Mouse (Mus musculus) bone marrow, adult 2 months (tissue): ENCODE data around the gene Egr4. TPM values are rescaled to one million over a fixed set of nuclear protein-coding genes. Genes with fewer than 3 reads are reported as not detected.

Experiments used
- H3K27ac ChIP-seq: fragments of 200-500 bp; 2 replicates; pipeline ENCODE4 v1.5.1; 2012; ENCODE audit warnings: low read depth, mild to moderate bottlenecking, control low read depth, inconsistent platforms, low read length; ENCODE audit not compliant: control insufficient read depth, poor library complexity, insufficient read depth
- H3K4me1 ChIP-seq: fragments of 200-500 bp; 2 replicates; pipeline ENCODE4 v1.6.1; 2011; ENCODE audit warnings: low read length; ENCODE audit not compliant: control insufficient read depth, insufficient read depth
- H3K4me3 ChIP-seq: fragments of 200-500 bp; replicated peaks from 2 replicates; pipeline ENCODE3; 2011; ENCODE audit warnings: mild to moderate bottlenecking, low read depth, low read length, control low read depth; ENCODE audit not compliant: control insufficient read depth
- CTCF ChIP-seq: fragments of 200-500 bp; IDR thresholded peaks from 2 replicates; pipeline ENCODE4 v1.5.1; 2011; ENCODE audit warnings: low read length, control low read depth; ENCODE audit not compliant: control insufficient read depth, insufficient read depth
- POLR2A ChIP-seq: fragments of 200-500 bp; IDR thresholded peaks from 2 replicates; pipeline ENCODE4 v1.6.1; 2011; ENCODE audit warnings: low read depth, mild to moderate bottlenecking, control low read depth, low read length, borderline replicate concordance; ENCODE audit not compliant: control insufficient read depth
- WGBS: fragments of 180-500 bp; shearing (Covaris S2); methylation state at CpG from one replicate; pipeline ENCODE4 v1.1.7; 2018; 5-methylcytosine and 5-hydroxymethylcytosine counted together
- polyA plus RNA-seq: library from polyadenylated mRNA; stranded (reverse); fragments of >200 nt; gene quantifications from 2 replicates; pipeline ENCODE4 v1.2.4, GENCODE M21; 2011; ENCODE audit warnings: low replicate concordance; ENCODE audit not compliant: missing spikeins, insufficient read depth, insufficient read length

The Egr4 gene
- not detected in 2 replicates for polyA plus RNA-seq

DNA sequence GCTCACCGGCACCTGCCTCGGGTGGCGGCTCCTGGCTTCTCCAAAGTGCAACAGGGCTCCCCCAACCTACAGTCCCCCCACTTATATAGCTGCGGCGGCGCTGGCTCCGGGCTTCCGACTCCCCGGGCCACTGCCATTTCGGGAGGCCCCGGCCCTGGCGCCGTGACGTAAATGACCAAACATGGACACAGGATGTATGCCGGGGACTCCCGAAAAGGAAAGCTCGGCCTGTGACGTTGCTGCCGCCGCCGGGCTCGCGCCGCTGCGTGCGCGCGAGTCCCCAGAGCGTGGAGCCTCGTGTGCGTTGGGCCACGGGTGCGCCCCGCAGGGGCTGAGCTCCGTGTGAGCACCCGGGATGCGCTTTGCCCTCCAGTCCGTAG lies at the start of gene Egr4:
Gene Egr4 (minus strand): TSS at position 59 of the 380 bp plus-strand sequence.
- no peak for TF ChIP-seq CTCF
- Histone ChIP-seq H3K27ac (no peak within 1 kb of the TSS; the same call in 1 of the 2 replicates), H3K4me1 (no peaks in the 10 kb centered on the region), H3K4me3 (no peak within 1 kb of the TSS)
- WGBS: under 1% methylated on average over 38 of the region's 38 CpGs

DNA sequence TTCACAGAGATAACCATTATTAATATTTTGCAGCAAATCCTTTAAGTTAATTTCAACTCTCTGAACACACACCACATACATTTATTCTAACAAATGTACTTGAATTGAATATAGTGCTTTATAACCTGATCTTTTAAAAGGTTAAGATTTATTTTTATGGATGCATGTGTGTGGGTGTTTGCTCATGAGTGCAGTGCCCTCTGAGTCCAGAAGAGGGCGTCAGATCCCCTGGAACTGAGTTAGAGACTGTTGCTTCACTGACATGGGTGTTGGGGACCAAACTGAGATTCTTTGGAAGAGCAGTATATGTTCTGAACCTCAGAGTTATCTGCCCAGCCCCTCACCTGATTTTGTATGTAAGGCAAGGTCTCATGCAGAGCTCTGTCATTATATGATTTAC lies 49.0 kb upstream of the Egr4 start:
- WGBS: 28% methylated on average over 1 of the region's 1 CpGs
- no peak for TF ChIP-seq POLR2A
- TF ChIP-seq CTCF: no peak
- Histone ChIP-seq H3K4me1 (no peaks in the 10 kb centered on the region), H3K27ac (no peak overlapping the region), H3K4me3 (no peak overlapping the region)

DNA sequence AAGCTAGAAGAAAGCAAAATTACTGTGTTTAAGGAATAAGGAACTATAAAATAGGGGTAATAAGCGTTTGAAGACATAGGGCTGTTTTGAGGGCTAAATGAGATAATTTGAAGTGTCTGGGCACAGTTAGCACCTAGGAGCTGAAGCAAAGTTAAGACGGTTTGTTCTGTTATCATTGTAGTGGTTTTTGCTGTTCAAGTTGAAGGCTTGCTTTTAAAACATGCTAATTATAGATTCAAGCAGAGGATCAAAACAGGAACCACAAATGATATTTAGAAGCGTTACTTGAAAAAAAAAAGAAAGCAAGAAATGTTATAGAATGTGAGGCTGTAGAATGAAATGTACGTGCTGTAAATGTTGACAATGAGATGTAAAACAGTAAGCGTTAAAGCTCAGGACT lies 34.3 kb upstream of the Egr4 start:
- TF ChIP-seq POLR2A: no peak
- no peak for TF ChIP-seq CTCF
- Histone ChIP-seq H3K4me1 (no peaks in the 10 kb centered on the region), H3K27ac (no peak overlapping the region), H3K4me3 (no peak overlapping the region)
- WGBS: 59% methylated on average over 5 of the region's 5 CpGs

DNA sequence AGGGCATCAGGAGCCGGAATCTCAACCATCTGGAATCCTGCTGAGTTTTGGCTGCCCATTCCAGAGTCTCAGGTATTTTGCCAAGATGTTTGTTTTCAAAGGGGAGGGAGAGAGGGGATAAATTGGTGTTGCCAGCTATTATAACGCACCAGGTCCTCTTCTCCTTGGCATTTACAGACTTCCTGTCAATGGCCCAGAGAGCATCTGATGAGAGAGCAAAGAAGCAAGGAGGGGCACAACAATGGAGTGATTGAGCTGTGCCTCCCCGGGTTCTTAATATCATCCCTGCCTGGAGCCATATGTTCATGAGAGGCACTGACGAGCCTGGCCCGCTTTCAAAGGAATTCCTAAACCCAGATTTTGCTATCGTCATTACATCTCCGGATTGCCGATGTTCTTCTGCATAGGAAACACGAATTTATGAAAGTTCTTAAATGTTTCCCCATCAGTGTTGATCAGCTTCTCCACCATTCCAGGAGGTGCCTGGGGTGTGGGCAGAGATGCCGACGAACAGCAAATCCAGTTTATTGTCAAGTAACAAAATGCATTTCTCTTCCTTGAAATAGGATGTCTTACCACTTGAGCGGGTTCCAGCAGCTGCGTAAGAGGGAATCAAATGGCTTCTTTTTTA lies 31.0 kb upstream of the Egr4 start:
- TF ChIP-seq POLR2A (no peak), CTCF (no peak)
- H3K4me1 ChIP-seq: no peaks in the 10 kb centered on the region
- H3K4me3 ChIP-seq: no peak overlapping the region
- 79% methylated on average over 13 of the region's 13 CpGs for WGBS
- H3K27ac ChIP-seq: no peak overlapping the region

DNA sequence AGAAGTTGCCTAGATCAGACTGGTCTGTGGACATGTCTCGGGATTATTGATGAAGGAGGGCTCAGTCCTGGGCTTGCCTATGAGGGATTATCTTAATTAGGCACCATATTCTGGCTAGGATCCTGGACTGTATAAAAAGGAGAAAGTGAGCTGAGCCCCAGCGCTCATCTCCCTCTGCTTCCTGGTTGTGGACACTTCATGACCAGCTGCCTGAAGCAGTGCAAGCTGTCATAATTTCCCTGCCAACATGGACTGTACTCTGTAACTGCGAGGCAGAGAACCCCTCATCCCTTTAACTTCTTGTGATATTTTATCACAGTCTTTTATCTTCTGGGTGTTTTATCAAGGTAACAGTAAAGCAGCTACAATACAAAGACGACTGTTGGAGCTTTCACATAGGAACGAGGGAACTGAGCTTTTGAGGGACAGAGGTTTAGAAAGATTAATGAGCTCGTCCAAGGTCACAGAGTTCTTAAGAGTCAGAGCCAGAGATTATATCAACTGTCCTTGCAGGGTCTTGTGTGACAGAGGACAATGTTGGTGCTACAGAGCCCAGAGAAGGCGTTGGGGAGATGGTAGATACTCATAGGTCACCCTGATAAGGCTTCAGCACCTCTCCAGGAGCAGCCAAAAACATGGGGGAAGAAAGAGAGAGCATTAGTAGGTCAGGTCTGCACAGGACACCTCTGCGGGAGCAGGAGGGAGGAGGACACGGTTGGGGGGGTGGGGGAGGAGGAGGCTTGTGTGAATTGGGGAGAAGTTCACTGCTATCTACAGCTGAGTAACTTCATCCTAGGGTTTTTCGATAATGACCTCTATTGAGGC lies 30.2 kb upstream of the Egr4 start:
- 69% methylated on average over 10 of the region's 10 CpGs for WGBS
- no peak overlapping the region for H3K4me3 ChIP-seq

DNA sequence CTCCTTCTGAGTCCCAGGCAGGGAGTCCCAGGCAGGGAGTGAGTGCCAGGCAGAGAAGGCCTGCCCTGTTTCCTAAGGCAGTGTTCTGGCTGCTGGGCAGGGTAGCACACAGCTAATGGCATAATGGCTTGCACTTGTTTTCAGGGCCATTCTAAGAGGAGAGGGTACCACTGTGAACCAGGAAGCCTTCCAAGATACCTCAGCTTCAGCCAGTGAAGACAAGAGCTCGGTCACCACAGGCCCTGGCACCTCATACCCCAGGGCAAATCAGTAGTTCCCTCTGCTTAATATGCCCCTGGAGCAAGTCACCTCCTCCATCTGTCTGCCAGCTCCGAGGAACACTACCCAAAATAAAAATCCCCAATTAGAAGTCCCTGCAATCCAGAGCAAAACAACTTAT lies 9.4 kb upstream of the Egr4 start:
- Histone ChIP-seq H3K4me3 (no peak overlapping the region), H3K4me1 (no peaks in the 10 kb centered on the region), H3K27ac (no peak overlapping the region)
- 61% methylated on average over 2 of the region's 2 CpGs for WGBS
- no peak for TF ChIP-seq POLR2A
- TF ChIP-seq CTCF: no peak

More for the DNA sequence above, 30.2 kb upstream of the Egr4 start:
- H3K27ac ChIP-seq: no peak overlapping the region
- TF ChIP-seq POLR2A (no peak), CTCF (no peak)
- H3K4me1 ChIP-seq: no peaks in the 10 kb centered on the region

DNA sequence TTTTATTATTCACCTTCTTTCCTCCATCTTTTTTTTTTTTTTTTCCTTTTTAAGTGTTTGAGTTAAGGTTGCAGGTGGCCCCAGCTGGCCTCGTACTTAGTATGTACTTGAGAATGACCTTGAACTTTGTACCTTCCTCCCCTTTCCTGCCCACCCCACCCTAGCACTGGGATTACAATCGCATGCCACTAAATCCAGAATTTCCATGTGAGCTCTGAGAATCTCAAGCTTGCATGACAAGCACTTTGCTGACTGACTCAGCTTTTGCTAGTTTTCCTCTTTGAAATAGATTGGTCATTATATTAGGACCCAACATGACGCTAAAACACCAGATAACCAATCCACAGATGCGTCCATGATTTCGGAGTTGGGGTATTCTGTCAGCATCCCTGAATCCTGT lies 8.6 kb upstream of the Egr4 start:
- 76% methylated on average over 5 of the region's 5 CpGs for WGBS
- no peak overlapping the region for H3K27ac ChIP-seq
- no peak for TF ChIP-seq POLR2A
- TF ChIP-seq CTCF: no peak
- H3K4me1 ChIP-seq: no peaks in the 10 kb centered on the region
- H3K4me3 ChIP-seq: no peak overlapping the region

DNA sequence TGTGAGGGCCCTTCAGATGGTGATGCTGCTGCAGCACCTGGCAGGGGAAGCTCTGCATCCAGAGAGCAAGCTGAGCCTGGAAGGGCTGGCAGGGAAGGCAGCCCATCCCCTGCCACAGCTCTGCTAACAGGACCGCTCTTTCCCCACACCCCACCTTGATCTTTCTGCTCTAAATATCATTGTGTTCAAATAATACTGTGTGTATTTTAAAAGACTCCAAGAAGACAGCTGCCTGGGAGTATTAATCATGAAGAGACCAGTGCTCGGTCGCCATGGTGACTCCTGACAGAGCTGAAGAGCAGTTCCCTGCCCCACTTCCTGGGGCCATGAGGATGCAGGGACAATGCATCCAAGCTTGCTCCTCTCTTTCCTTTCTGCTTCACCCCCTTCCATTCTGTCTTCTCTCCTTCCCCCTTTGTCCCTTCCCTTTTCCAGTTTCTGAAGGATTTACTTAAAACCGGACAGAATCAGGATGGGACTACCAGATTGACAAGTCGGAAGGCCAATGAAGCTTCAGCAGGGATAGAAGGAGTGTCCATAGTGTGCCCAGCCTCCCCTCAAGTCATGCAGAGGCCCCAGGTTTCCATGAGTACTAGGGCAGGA lies 4.8 kb upstream of the Egr4 start:
- Histone ChIP-seq H3K27ac (no peak overlapping the region), H3K4me1 (no peaks in the 10 kb centered on the region), H3K4me3 (no peak overlapping the region)
- 59% methylated on average over 5 of the region's 5 CpGs for WGBS
- TF ChIP-seq CTCF (no peak), POLR2A (no peak)
